In genomic region chr10:70109974-70110373, GRCm38 (mm10) we compare ENCODE assay signal across 10 mouse cellular contexts. TPM values are rescaled to one million over a fixed set of nuclear protein-coding genes. Genes with fewer than 3 reads are reported as not detected.
DNase-seq lines count a peak whose midpoint lies in the region; ATAC-seq and TF ChIP-seq lines count a peak whose summit lies in the region.
"Had no signal": no experiment of that assay in that cellular context is flagged by ENCODE, and none has a peak within 500 bp of the region (broad histone marks: within the 10 kb centered on the region; RNA-seq: fewer than 3 reads in every experiment).

No protein-coding gene starts in this region.

- H3K4me1 ChIP-seq in hindbrain, embryonic 13.5 days (replicated peaks), result peaks cover 7% of the 10 kb centered on the region
- H3K4me1 ChIP-seq in hindbrain, embryonic 11.5 days (replicated peaks; ENCODE audit: control insufficient read depth, insufficient read depth, low read length), result no peaks in the 10 kb centered on the region
- H3K4me1 ChIP-seq in E14TG2a.4 (replicated peaks; ENCODE audit: low read depth, low read length), result peaks cover 83% of the 10 kb centered on the region
- peaks cover 27% of the 10 kb centered on the region for H3K4me1 ChIP-seq in liver, embryonic 11.5 days (replicated peaks; ENCODE audit: control insufficient read depth, insufficient read depth, low read length)

- 79% methylated on average over 5 of the region's 5 CpGs for WGBS in hindbrain, embryonic 13.5 days
- 78% methylated on average over 5 of the region's 5 CpGs for WGBS in hindbrain, embryonic 11.5 days
- 45% methylated on average over 5 of the region's 5 CpGs for WGBS in liver, embryonic 11.5 days

- no peak for TF ChIP-seq CTCF in E14TG2a.4 (conservative IDR thresholded peaks at IDR 0.05; ENCODE audit: low read length)

- no peak overlapping the region for H3K4me3 ChIP-seq in hindbrain, embryonic 13.5 days
- no peak overlapping the region for H3K4me3 ChIP-seq in hindbrain, embryonic 11.5 days (ENCODE audit: low read depth, low read length)
- peak overlapping the region; percentile 54 for H3K4me3 ChIP-seq in E14TG2a.4 (replicated peaks; ENCODE audit: low read length)
- H3K4me3 ChIP-seq in liver, embryonic 11.5 days (ENCODE audit: low read depth, low read length), result no peak overlapping the region
- H3K4me3 ChIP-seq: forebrain, embryonic 10.5 days; midbrain, embryonic 13.5 days had no signal

- no peak overlapping the region for H3K27ac ChIP-seq in hindbrain, embryonic 13.5 days
- no peak overlapping the region for H3K27ac ChIP-seq in hindbrain, embryonic 11.5 days (ENCODE audit: low read depth, low read length)
- H3K27ac ChIP-seq in liver, embryonic 11.5 days (ENCODE audit: low read depth, low read length), result no peak overlapping the region
- H3K27ac ChIP-seq: forebrain, embryonic 10.5 days; midbrain, embryonic 13.5 days had no signal

- ATAC-seq in hindbrain, embryonic 13.5 days (ENCODE audit: low FRiP score), result no peak
- no peak for ATAC-seq in hindbrain, embryonic 11.5 days (ENCODE audit: low FRiP score)
- ATAC-seq in liver, embryonic 11.5 days (replicated peaks; ENCODE audit: low FRiP score), result peak; percentile 95
- ATAC-seq: midbrain, embryonic 13.5 days had no signal

- H3K27me3 ChIP-seq in hindbrain, embryonic 13.5 days, result no peaks in the 10 kb centered on the region
- H3K27me3 ChIP-seq in hindbrain, embryonic 11.5 days (ENCODE audit: control insufficient read depth, insufficient read depth, low read length), result no peaks in the 10 kb centered on the region
- H3K27me3 ChIP-seq in E14TG2a.4 (ENCODE audit: insufficient read depth, low read length), result no peaks in the 10 kb centered on the region
- no peaks in the 10 kb centered on the region for H3K27me3 ChIP-seq in liver, embryonic 11.5 days (replicated peaks; ENCODE audit: control insufficient read depth, insufficient read depth, low read length)
- H3K27me3 ChIP-seq: midbrain, embryonic 13.5 days had no signal

- no peak for DNase-seq in hindbrain, embryonic 11.5 days (ENCODE audit: low spot score)
- peak; percentile 88 for DNase-seq in R1 (ENCODE audit: low read depth, low spot score)
- no peak for DNase-seq in liver, embryonic 11.5 days (ENCODE audit: low spot score)
- DNase-seq in left cerebral cortex, adult 8-10 months (ENCODE audit: low spot score in 2 of 2), result no peak
- DNase-seq in testis, postnatal 14 days (ENCODE audit: low spot score), result no peak
- DNase-seq: cerebellum, adult 11 months had no signal

- H3K36me3 ChIP-seq in hindbrain, embryonic 13.5 days, result peaks cover 9% of the 10 kb centered on the region
- no peaks in the 10 kb centered on the region for H3K36me3 ChIP-seq in hindbrain, embryonic 11.5 days (ENCODE audit: control insufficient read depth, insufficient read depth, low read length)
- peaks cover 39% of the 10 kb centered on the region for H3K36me3 ChIP-seq in E14TG2a.4 (ENCODE audit: insufficient read depth, low read length)
- peaks cover 4% of the 10 kb centered on the region; the same call in 1 of the 2 replicates for H3K36me3 ChIP-seq in liver, embryonic 11.5 days (ENCODE audit: control insufficient read depth, insufficient read depth, low read length)

- H3K4me2 ChIP-seq in hindbrain, embryonic 13.5 days, result no peak overlapping the region
- H3K4me2 ChIP-seq in hindbrain, embryonic 11.5 days (replicated peaks; ENCODE audit: low read depth, low read length), result no peak overlapping the region
- peak overlapping the region; percentile 2; the same call in 1 of the 2 replicates for H3K4me2 ChIP-seq in liver, embryonic 11.5 days
- H3K4me2 ChIP-seq: midbrain, embryonic 13.5 days had no signal

- H3K9me3 ChIP-seq in hindbrain, embryonic 13.5 days, result no peaks in the 10 kb centered on the region
- no peaks in the 10 kb centered on the region for H3K9me3 ChIP-seq in hindbrain, embryonic 11.5 days (ENCODE audit: control insufficient read depth, low read length)
- no peaks in the 10 kb centered on the region for H3K9me3 ChIP-seq in E14TG2a.4 (ENCODE audit: low read length)
- no peaks in the 10 kb centered on the region for H3K9me3 ChIP-seq in liver, embryonic 11.5 days (ENCODE audit: control insufficient read depth, low read length)
- H3K9me3 ChIP-seq: midbrain, embryonic 13.5 days had no signal

- H3K9ac ChIP-seq in hindbrain, embryonic 13.5 days, result 0 out of 2 replicates have a peak overlapping the region, but pooled peaks have one; percentile 21
- no peak overlapping the region for H3K9ac ChIP-seq in hindbrain, embryonic 11.5 days (ENCODE audit: low read depth, low read length)
- H3K9ac ChIP-seq in liver, embryonic 11.5 days (ENCODE audit: low read depth, low read length), result no peak overlapping the region
- H3K9ac ChIP-seq: midbrain, embryonic 13.5 days had no signal

RNA-seq across cellular contexts. Expression of gene Ccdc6, which starts 13.1 kb away (rescaled TPM):
- polyA plus RNA-seq in hindbrain, embryonic 13.5 days (2015; fragmentation: Nextera tagmentation; extraction: Ambion mirVana), result 23.5 and 24.1 TPM in 2 replicates
- 23.0 and 27.8 TPM in 2 replicates for polyA plus RNA-seq in hindbrain, embryonic 11.5 days (2014; fragmentation: Nextera tagmentation; extraction: Ambion mirVana)
- 18.8 and 19.1 TPM in 2 replicates for polyA plus RNA-seq in liver, embryonic 11.5 days (2014; fragmentation: Nextera tagmentation; extraction: Ambion mirVana)
- total RNA-seq in left cerebral cortex, adult 8-10 months (2022), result 10 to 100 TPM; 49.4 to 56.3 (median 52.7) TPM
